Mouse (Mus musculus) adipocyte (in vitro differentiated cells): ENCODE results near the gene Cckbr.
"Not testable (repeated sequence)": the region's sequence is repeated elsewhere in the genome, so short reads cannot be mapped to it uniquely, and the experiment has no call there.

Experiments
- DNase-seq: peaks from one replicate; pipeline ENCODE4 v3.0.0-alpha.2; 2016; ENCODE audit warnings: low spot score

Gene Cckbr

GRCm38 (mm10) chr7:105437979-105438772, 12.6 kb downstream of the Cckbr start:
- no peak for DNase-seq

- DNase-seq, result no peak
Observed at GRCm38 (mm10) chr7:105441426-105441825, 15.9 kb downstream of the Cckbr start.

- DNase-seq, result no peak
Observed at GRCm38 (mm10) chr7:105445076-105445475, 19.5 kb downstream of the Cckbr start.

GRCm38 (mm10) chr7:105453345-105453744, 27.8 kb downstream of the Cckbr start:
- DNase-seq, result not testable (repeated sequence)

GRCm38 (mm10) chr7:105458546-105458945, 33.0 kb downstream of the Cckbr start:
- DNase-seq, result no peak

- DNase-seq, result not testable (repeated sequence)
Observed at GRCm38 (mm10) chr7:105465505-105465904, 40.0 kb downstream of the Cckbr start.

GRCm38 (mm10) chr7:105472607-105473006, 47.1 kb downstream of the Cckbr start:
- peak; percentile 49 for DNase-seq

- no peak for DNase-seq
Observed at GRCm38 (mm10) chr7:105474771-105475315, 49.3 kb downstream of the Cckbr start.

GRCm38 (mm10) chr7:105475396-105475949, 49.9 kb downstream of the Cckbr start:
- no peak for DNase-seq

GRCm38 (mm10) chr7:105476683-105477432, 51.3 kb downstream of the Cckbr start:
- DNase-seq, result peak; percentile 59

GRCm38 (mm10) chr7:105477433-105477700, 51.8 kb downstream of the Cckbr start:
- DNase-seq, result no peak

GRCm38 (mm10) chr7:105477841-105478240, 52.3 kb downstream of the Cckbr start:
- peak; percentile 79 for DNase-seq

GRCm38 (mm10) chr7:105478344-105478743, 52.8 kb downstream of the Cckbr start:
- DNase-seq, result no peak

- no peak for DNase-seq
Observed at GRCm38 (mm10) chr7:105479232-105479631, 53.7 kb downstream of the Cckbr start.

- DNase-seq, result no peak
Observed at GRCm38 (mm10) chr7:105480081-105480480, 54.5 kb downstream of the Cckbr start.

- peak; percentile 88 for DNase-seq
Observed at GRCm38 (mm10) chr7:105480561-105481504, 55.3 kb downstream of the Cckbr start.

- DNase-seq, result peak; percentile 86
Observed at GRCm38 (mm10) chr7:105481505-105482411, 56.2 kb downstream of the Cckbr start, which contains the start of gene Cavin3. Gene Cavin3 (minus strand): TSS chr7:105482300.

- DNase-seq, result peak; percentile 83
Observed at GRCm38 (mm10) chr7:105482426-105482825, 56.9 kb downstream of the Cckbr start.

GRCm38 (mm10) chr7:105485029-105485428, 59.5 kb downstream of the Cckbr start:
- DNase-seq, result peak; percentile 58

- no peak for DNase-seq
Observed at GRCm38 (mm10) chr7:105487104-105487876, 61.8 kb downstream of the Cckbr start.
